Mouse (Mus musculus) limb, embryonic 12.5 days (tissue): ENCODE data around the gene Frmd5. TPM values are rescaled to one million over a fixed set of nuclear protein-coding genes. Genes with fewer than 3 reads are reported as not detected.
A peak's percentile ranks its signal among the peaks of the same experiment; 100 is the strongest.

Source experiments
- ATAC-seq: fragments of 200-750 bp; cut with Nextera tagmentation; 2 replicates; pipeline ENCODE4 v1.8.0; 2017; ENCODE audit warnings: low read depth, moderate TSS enrichment; ENCODE audit not compliant: insufficient number of reproducible peaks, insufficient read depth, low FRiP score, low TSS enrichment
- H3K27ac ChIP-seq: fragments of 300-500 bp; sonication (generic); 2 replicates; pipeline ENCODE4 v1.5.1; 2016; ENCODE audit warnings: mild to moderate bottlenecking, moderate library complexity
- H3K27me3 ChIP-seq: fragments of 300-500 bp; sonication (generic); 2 replicates; pipeline ENCODE4 v1.6.1; 2016; ENCODE audit warnings: mild to moderate bottlenecking, moderate library complexity
- H3K36me3 ChIP-seq: fragments of 300-500 bp; sonication (generic); 2 replicates; pipeline ENCODE4 v1.6.1; 2016; ENCODE audit warnings: mild to moderate bottlenecking, moderate library complexity
- H3K4me1 ChIP-seq: fragments of 300-500 bp; sonication (generic); replicated peaks from 2 replicates; pipeline ENCODE4 v1.6.1; 2016
- H3K4me2 ChIP-seq: fragments of 300-500 bp; sonication (generic); 2 replicates; pipeline ENCODE4 v1.6.1; 2016; ENCODE audit warnings: mild to moderate bottlenecking, moderate library complexity
- H3K4me3 ChIP-seq: fragments of 300-500 bp; sonication (generic); replicated peaks from 2 replicates; pipeline ENCODE4 v1.5.1; 2016; ENCODE audit warnings: mild to moderate bottlenecking
- H3K9ac ChIP-seq: fragments of 300-500 bp; sonication (generic); replicated peaks from 2 replicates; pipeline ENCODE4 v1.6.1; 2016; ENCODE audit warnings: mild to moderate bottlenecking, moderate library complexity
- H3K9me3 ChIP-seq: fragments of 300-500 bp; sonication (generic); 2 replicates; pipeline ENCODE4 v1.6.1; 2016; ENCODE audit warnings: mild to moderate bottlenecking, moderate library complexity
- WGBS: fragments of 180-500 bp; shearing (Covaris S2); methylation state at CpG from one replicate; pipeline ENCODE4 v1.1.7; 2016; 5-methylcytosine and 5-hydroxymethylcytosine counted together
- polyA plus RNA-seq: library from polyadenylated mRNA; unstranded; fragments of >200 nt; fragmentation: Nextera tagmentation; extraction: Ambion mirVana; gene quantifications from 2 replicates; pipeline ENCODE4 v1.2.1, GENCODE M21; 2016

Frmd5 gene
- polyA plus RNA-seq, 1 experiment from 2014 or later = 3.8 TPM

- ATAC-seq = no peak
- WGBS = 73% methylated on average over 7 of the region's 7 CpGs
Observed at GRCm38 (mm10) chr2:121615199-121615559, 191.7 kb downstream of the Frmd5 start.

GRCm38 (mm10) chr2:121614483-121615198 lies 192.2 kb downstream of the Frmd5 start:
- no peaks in the 10 kb centered on the region for H3K9me3 ChIP-seq
- no peaks in the 10 kb centered on the region for H3K36me3 ChIP-seq
- H3K9ac ChIP-seq = no peak overlapping the region
- no peak overlapping the region for H3K27ac ChIP-seq
- 0 out of 2 replicates have a peak, but pooled peaks cover 7% of the 10 kb centered on the region for H3K27me3 ChIP-seq
- peaks cover 15% of the 10 kb centered on the region for H3K4me1 ChIP-seq
- H3K4me3 ChIP-seq = no peak overlapping the region
- no peak overlapping the region for H3K4me2 ChIP-seq
- ATAC-seq = no peak
- WGBS = 82% methylated on average over 9 of the region's 9 CpGs

More at GRCm38 (mm10) chr2:121615199-121615559, 191.7 kb downstream of the Frmd5 start:
- Histone ChIP-seq H3K27ac (no peak overlapping the region), H3K4me2 (no peak overlapping the region), H3K4me1 (peaks cover 15% of the 10 kb centered on the region), H3K36me3 (no peaks in the 10 kb centered on the region), H3K9me3 (no peaks in the 10 kb centered on the region), H3K27me3 (0 out of 2 replicates have a peak, but pooled peaks cover 1% of the 10 kb centered on the region), H3K4me3 (no peak overlapping the region), H3K9ac (no peak overlapping the region)

DNA sequence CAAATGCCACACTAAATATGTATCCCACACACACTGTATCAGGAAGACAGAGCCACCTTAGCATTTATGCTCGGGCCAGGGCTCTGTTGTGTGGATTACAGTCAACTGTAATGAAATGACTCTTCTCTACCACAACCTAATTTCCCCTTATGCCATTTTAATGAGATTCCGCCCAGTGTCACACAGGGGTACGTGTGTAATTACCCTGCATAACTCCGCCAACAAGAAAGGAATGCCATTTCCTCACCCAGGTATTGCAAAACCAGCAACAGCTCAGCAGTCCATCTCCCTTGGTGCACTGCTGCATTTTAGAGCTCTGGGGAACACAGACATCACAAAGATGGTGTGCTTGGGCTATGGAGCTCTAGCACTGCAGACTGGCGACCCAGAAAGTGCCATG lies 194.8 kb downstream of the Frmd5 start:
- H3K9me3 ChIP-seq = no peaks in the 10 kb centered on the region
- ATAC-seq = no peak
- H3K4me3 ChIP-seq = no peak overlapping the region
- H3K36me3 ChIP-seq = no peaks in the 10 kb centered on the region
- H3K4me2 ChIP-seq = no peak overlapping the region
- H3K4me1 ChIP-seq = peaks cover 15% of the 10 kb centered on the region
- H3K9ac ChIP-seq = no peak overlapping the region
- 0 out of 2 replicates have a peak, but pooled peaks cover 7% of the 10 kb centered on the region for H3K27me3 ChIP-seq
- 39% methylated on average over 5 of the region's 5 CpGs for WGBS
- H3K27ac ChIP-seq = no peak overlapping the region

GRCm38 (mm10) chr2:121610008-121610884 lies 196.6 kb downstream of the Frmd5 start:
- no peak for ATAC-seq
- Histone ChIP-seq H3K27ac (no peak overlapping the region), H3K36me3 (no peaks in the 10 kb centered on the region), H3K27me3 (0 out of 2 replicates have a peak, but pooled peaks cover 7% of the 10 kb centered on the region), H3K4me2 (no peak overlapping the region), H3K4me1 (peaks cover 15% of the 10 kb centered on the region), H3K9ac (no peak overlapping the region), H3K4me3 (no peak overlapping the region), H3K9me3 (no peaks in the 10 kb centered on the region)
- WGBS = 58% methylated on average over 17 of the region's 17 CpGs

DNA sequence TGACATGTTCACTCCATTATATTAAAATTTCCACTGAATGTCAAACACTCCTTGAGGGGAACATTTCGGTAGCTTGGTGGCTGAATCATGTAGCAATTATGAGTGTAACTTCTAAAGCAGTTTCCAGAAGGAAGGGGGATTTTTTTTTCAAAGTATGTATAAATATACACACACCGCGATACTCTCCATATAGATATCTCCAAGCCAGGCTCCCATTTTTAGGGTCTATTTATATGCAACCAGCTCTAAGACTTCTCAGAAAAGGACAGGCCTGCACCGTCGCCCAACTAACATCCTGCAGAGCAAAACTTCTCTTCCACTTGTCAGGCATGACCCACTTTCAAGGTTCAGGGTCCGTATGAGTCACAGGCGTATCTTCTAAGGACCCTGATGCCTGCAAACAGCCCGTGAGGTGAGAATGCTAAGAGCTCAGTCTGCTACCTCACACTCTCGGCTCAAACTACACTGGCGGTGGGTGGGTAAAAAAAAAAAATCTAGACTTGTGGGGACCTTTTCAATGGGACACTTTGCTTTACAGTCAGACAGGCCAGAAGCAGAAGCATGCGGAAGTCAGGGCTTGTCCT lies 197.7 kb downstream of the Frmd5 start:
- H3K4me1 ChIP-seq = peaks cover 15% of the 10 kb centered on the region
- H3K4me2 ChIP-seq = no peak overlapping the region
- ATAC-seq = no peak
- no peaks in the 10 kb centered on the region for H3K36me3 ChIP-seq
- H3K4me3 ChIP-seq = no peak overlapping the region
- no peak overlapping the region for H3K27ac ChIP-seq
- no peak overlapping the region for H3K9ac ChIP-seq
- 78% methylated on average over 11 of the region's 11 CpGs for WGBS
- H3K27me3 ChIP-seq = 0 out of 2 replicates have a peak, but pooled peaks cover 7% of the 10 kb centered on the region
- H3K9me3 ChIP-seq = no peaks in the 10 kb centered on the region

- WGBS = 22% methylated on average over 4 of the region's 4 CpGs
- no peaks in the 10 kb centered on the region for H3K27me3 ChIP-seq
- ATAC-seq = no peak
Observed at GRCm38 (mm10) chr2:121602397-121602796, 204.5 kb downstream of the Frmd5 start.

DNA sequence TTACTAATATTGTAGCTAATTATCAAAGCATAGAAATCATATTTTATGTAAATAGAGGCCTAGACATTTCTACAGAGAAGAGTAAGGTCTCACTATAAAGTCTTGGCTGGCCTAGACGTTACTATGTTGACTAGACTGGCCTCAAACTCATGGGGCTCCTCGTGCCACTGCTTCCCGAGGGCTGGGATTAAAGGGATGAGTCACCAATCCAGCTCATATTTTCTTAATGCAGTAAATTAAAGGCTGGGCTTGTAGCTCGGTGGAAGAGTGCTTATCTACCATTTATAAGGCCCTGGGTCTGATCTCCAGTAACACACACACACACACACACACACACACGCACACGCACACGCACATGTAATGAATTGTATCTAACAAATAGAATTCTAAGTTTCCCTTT lies 205.3 kb downstream of the Frmd5 start:
- H3K4me1 ChIP-seq = peaks cover 11% of the 10 kb centered on the region
- H3K36me3 ChIP-seq = no peaks in the 10 kb centered on the region
- no peak overlapping the region for H3K9ac ChIP-seq
- H3K9me3 ChIP-seq = no peaks in the 10 kb centered on the region
- H3K27ac ChIP-seq = 0 out of 2 replicates have a peak overlapping the region, but pooled peaks have one; percentile 42
- no peak overlapping the region for H3K4me3 ChIP-seq
- H3K27me3 ChIP-seq = no peaks in the 10 kb centered on the region
- no peak overlapping the region for H3K4me2 ChIP-seq
- ATAC-seq = no peak
- 64% methylated on average over 7 of the region's 7 CpGs for WGBS

More at GRCm38 (mm10) chr2:121602397-121602796, 204.5 kb downstream of the Frmd5 start:
- no peaks in the 10 kb centered on the region for H3K9me3 ChIP-seq
- no peaks in the 10 kb centered on the region for H3K36me3 ChIP-seq
- H3K9ac ChIP-seq = no peak overlapping the region
- no peak overlapping the region; the same call in 1 of the 2 replicates for H3K4me2 ChIP-seq
- peak overlapping the region; percentile 42; the same call in 1 of the 2 replicates for H3K27ac ChIP-seq
- H3K4me1 ChIP-seq = peaks cover 11% of the 10 kb centered on the region
- no peak overlapping the region for H3K4me3 ChIP-seq

- H3K36me3 ChIP-seq = no peaks in the 10 kb centered on the region
- no peak overlapping the region for H3K27ac ChIP-seq
- H3K4me2 ChIP-seq = no peak overlapping the region
- H3K4me3 ChIP-seq = no peak overlapping the region
- no peaks in the 10 kb centered on the region for H3K27me3 ChIP-seq
- H3K4me1 ChIP-seq = peaks cover 11% of the 10 kb centered on the region
- H3K9ac ChIP-seq = no peak overlapping the region
- no peak for ATAC-seq
- H3K9me3 ChIP-seq = no peaks in the 10 kb centered on the region
- 87% methylated on average over 8 of the region's 8 CpGs for WGBS
Observed at GRCm38 (mm10) chr2:121600736-121601135, 206.2 kb downstream of the Frmd5 start.

- Histone ChIP-seq H3K9me3 (no peaks in the 10 kb centered on the region), H3K27ac (no peak overlapping the region), H3K36me3 (no peaks in the 10 kb centered on the region), H3K4me3 (no peak overlapping the region), H3K27me3 (no peaks in the 10 kb centered on the region), H3K9ac (no peak overlapping the region), H3K4me2 (no peak overlapping the region), H3K4me1 (peaks cover 24% of the 10 kb centered on the region)
- 52% methylated on average over 7 of the region's 7 CpGs for WGBS
- no peak for ATAC-seq
Observed at GRCm38 (mm10) chr2:121598249-121598648, 208.6 kb downstream of the Frmd5 start.

GRCm38 (mm10) chr2:121596621-121597020 lies 210.3 kb downstream of the Frmd5 start:
- H3K4me2 ChIP-seq = no peak overlapping the region
- 0 out of 2 replicates have a peak overlapping the region, but pooled peaks have one; percentile 12 for H3K27ac ChIP-seq
- H3K27me3 ChIP-seq = no peaks in the 10 kb centered on the region
- no peaks in the 10 kb centered on the region for H3K36me3 ChIP-seq
- no peak overlapping the region for H3K4me3 ChIP-seq
- H3K9me3 ChIP-seq = no peaks in the 10 kb centered on the region
- WGBS = 76% methylated on average over 2 of the region's 2 CpGs
- H3K4me1 ChIP-seq = peaks cover 15% of the 10 kb centered on the region
- ATAC-seq = no peak
- H3K9ac ChIP-seq = no peak overlapping the region
